Mouse (Mus musculus) thymus, postnatal 36 days (tissue): ENCODE data around the gene Slc31a2.
A peak's percentile ranks its signal among the peaks of the same experiment; 100 is the strongest.

Experiments
- DNase-seq, 2 experiments: peaks; one replicate each; pipeline ENCODE4 v3.0.0; 2022; ENCODE audit warnings: mixed read lengths in 2 of 2

Gene Slc31a2

DNA sequence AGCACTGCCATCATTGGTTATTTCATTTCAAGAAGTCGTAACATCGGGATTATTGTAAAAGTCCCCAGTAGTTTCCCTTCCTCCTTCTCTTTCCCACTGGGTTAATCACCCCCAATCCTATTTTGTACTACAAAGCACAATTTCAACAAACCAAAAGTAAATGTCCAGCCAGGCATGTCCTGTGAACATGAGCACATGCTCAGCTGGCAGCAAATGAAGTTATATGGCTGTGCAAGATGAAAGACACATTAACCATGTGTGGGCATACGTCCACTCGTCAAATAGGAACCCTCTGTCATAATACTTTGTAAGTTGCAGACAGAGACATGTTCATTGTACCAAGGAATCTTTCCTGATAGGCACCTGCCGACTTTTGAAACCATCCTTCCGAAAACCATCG is 20.6 kb downstream of the Slc31a2 start:
- DNase-seq, result no peak

DNA sequence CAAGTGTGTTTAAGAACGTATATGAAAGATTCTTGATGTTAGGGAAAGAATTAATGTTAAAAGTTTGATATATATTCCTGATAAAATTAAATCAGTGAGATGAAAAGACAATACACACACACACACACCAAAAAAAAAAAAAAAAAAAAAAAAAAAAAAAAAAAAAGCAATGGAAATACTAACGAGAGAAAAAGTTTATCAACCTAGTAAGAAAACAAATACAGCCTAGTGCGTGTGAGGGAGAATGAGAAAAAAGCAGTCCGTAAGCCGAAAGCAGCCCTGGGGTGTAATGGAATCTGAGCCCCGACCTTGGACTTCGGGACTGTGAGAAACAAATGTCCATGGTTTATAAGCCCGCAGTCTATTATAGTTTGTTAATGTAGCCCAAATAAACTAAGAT is 23.2 kb downstream of the Slc31a2 start:
- no peak for DNase-seq

DNA sequence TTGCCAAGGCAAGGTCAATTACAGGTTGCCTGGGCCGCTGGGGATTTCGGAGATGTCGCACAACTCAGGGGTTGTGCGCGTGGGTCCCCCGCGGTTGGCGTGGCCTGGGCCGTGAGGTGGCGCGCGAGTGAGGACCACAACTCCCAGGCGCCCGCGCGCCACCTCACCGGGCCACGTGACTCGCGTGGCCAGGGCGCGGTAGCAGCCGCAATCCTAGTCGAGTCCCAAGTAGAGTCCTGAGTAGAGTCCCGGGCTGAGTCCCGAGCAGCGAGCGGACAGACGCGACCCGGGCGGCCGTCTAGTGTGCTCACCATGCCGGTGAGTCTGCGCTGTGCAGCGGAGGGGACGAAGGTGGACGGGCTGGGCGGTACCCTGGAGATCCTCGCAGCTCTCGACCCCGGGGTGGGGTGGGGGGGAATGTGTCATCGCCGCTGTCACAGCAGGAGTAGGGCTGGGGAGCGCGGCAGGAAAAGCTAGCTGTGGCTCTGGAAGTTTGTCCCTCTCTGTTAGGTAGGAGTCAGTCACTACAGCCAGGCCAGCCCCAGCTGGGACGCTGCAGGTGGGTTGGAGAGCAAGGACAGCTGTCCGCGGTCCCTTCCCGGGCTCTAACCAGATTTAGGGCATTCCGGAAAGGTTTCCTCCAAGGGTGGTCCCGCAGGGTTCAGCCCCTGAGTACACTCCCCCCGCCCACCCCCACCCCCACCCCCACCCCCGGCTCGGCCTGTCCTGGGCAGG is 24.1 kb downstream of the Slc31a2 start:
- peak; percentile 71 to 75 for DNase-seq

DNA sequence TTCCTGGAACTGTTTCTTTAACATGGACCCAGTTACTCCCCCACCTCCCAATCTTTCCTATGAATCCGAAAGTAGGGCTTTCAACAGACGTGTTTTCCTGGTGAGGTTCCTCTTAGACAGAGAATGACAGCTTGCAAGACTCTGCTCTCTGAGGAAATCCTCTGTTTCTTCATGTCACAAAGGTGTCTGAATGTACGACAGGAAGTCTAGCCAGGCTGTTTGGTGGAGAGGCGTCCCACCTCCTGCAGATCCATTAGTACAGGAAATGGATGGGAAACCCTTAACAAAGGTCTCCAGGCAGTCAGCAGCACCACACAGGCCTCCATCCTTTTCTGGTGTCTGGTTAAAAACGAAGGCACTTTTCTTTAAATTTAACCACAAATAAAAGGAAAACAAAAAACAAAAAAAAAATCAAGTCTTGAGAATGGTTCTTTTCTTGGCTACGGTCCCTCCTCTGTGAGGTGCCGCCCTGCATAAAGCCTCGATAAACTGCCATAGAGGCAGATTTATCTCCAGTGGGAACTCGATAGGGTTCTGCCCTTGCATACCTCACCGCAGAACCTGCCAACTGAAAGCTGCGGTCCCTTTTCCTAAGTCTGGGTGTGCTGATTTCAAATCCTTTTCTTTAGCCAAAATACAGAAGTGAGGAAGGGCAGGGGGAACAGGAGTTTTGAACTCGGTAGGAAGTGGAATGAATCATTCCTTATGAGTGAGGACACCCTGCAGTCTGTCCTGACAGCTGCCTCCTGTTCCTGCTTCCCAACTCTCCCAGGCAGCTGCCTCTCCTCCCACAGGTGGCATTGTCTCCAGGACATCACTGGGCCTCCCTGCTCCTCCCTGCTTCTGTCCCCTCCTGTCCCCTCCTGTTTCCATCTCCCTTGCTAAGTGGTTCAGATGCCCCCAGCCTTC is 24.9 kb downstream of the Slc31a2 start:
- no peak for DNase-seq

DNA sequence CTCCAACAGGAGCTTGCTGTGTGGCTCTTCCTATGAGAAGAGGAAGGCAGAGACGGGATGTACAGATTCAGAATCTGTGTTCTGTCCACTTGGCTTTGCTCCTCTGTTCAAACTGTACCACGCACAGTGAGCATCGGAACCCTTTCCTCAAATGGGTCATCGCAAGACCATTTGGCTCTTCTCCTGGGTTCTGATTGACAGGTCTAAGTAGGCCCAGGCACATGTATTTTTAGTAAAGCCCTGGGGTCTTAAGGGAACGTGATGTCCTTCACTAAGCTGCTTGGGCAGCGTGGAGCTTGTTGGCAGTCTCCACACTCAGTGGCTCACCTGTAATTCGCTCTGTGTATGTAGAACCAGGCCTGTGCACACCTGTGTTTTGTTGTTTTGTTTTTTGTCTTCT is 26.9 kb downstream of the Slc31a2 start:
- DNase-seq, result no peak

DNA sequence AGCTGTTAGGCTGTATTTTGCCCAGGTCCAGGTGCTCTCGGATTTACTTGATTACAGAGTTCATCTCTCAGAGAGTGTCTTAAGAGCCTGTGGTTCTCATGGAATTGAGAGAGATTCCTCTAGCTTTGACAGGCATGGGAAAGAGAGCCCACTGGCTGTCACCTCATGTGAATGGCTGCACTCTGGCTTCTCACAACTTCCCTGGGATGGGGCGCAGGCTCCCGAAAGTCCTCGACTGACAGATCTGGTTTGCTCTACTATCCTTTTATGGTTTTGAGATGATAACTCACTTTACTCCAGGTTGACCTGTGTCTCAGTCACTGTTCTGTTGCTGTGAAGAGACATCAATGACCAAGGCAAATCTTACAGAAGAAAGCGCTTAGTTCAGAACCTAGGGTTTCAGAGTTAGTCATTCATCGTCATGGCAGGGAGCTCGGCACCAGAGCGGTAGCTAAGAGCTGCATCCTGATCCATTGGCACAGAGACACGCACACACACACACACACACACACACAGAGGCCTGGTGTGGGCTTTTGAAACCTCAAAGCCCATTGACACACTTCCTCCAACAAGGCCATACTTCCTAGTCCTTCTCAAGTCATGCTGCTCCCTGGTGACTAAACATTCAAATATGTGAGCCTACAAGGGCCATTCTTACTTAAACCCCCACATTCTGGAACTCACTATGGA is 28.6 kb downstream of the Slc31a2 start:
- DNase-seq, result no peak

DNA sequence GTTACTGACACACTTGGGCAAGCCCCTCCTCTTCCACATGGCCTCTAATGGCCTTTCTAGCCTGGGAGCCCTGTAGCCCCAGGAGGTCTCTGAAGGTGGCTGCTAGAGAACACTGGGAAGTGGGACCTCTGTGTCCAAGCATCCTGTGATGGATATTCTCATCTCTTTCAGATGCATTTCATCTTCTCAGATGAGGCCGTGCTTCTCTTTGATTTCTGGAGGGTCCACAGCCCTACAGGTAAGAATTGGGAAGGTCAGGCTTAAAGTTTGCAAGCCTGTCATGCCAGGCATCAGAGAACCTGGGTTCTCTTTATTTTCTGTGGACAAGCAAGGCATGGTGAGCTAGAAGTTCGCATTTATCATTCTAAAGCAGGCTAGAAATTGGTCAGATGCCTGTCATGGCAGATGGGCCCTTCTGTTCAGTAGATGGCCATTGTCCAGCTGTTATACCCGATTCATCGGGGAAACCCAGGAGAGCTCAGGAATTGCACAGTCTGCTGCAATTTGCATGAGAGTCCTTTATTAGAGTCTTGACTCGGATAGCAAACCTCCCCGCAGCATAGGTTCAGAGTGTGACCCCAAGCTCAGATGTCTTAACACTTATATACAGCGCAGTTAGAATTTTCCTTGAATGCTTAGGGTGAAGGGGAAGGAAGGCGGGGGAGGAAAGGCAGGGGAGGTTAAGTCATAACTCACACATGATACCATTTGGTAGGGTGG is 30.3 kb downstream of the Slc31a2 start:
- DNase-seq, result no peak

DNA sequence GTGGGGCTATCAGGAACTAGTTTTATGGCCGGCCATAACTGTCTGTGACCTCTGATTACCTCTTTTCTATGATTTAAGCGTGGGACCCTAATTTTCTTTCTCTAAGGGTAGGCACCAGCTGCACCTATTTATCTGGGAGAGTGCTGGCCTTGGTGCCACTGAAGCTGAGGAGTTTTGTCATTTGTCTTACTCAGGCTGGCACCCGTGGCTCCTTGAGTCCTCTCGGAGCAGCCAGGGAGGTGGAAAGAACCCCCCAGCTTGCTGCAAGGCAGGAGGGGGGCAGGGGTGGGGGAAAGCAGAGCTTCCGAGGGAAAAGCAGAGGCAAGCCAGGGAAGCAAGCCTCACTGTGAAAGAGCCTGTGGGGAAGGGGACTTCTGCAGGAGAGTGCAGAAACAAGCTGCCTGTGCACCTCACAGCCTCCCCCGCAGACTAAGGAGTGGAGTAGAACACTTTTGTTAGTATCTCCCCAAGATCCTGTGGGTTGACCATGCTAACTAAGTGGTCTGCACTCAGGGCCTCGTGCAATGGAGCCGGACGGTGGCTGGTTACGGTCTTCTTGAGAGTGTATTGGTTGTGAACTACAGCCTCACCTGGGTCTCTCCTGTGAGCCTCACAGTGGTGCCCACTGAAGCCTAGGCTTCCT is 31.0 kb downstream of the Slc31a2 start:
- DNase-seq, result no peak

DNA sequence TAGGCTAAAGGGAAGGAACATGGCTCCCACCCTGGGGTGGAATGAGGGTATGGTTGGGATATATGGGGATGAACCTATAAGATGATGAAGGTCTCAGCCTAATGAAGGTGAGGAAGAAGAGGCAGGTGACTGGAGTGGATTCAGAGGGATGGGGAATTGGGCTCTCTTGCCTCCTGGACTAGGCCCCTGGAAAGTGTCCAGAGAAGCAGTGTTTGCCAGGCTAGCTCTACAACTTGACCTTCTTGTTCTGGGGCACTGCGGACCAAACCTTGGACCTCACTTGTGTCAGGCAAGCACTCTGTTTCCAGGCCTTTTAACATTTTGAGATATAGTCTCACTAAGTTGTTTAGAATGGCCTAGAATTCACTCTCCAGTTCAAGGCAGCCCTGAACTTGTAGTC is 32.4 kb downstream of the Slc31a2 start:
- no peak for DNase-seq

DNA sequence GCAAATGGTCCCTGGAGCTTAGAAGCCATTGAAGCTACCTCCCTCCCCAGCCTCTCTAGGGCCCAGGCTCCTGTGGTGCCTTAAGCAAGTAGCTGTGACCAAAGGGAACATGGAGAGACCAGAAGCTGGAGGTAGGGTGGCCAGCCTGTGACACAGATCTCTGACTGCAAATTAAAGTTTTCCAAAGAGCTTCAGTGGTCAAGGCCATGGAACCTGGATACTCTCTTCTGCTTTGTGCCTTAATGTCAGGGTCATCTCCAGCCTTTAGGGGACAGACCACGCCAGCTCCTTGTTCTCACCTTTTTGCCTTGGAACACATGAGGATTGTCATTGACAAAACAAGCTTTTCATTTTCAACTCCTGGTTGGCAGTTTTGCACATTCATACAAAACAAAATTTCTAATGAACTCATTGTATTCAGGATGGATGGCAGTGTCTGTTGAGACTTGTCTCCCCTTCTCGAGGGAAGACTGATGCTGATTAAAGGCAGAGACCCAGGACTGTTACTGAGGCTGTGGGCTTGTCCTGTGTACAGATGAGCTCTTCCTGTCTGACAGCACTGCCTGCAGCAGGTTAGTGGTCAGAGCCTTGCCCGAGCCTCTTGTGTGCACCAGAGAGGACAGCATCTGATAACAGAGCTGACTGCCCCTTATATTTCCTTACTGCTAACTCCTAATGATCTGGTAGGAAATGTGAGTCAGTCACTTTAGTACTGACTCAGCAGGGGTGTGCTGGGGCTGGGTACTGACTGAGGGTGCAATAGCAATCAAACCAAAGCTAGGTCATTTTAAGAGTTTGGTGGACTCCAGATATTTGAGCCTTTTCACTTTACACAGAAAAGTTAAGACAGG is 35.1 kb downstream of the Slc31a2 start:
- DNase-seq, result no peak

DNA sequence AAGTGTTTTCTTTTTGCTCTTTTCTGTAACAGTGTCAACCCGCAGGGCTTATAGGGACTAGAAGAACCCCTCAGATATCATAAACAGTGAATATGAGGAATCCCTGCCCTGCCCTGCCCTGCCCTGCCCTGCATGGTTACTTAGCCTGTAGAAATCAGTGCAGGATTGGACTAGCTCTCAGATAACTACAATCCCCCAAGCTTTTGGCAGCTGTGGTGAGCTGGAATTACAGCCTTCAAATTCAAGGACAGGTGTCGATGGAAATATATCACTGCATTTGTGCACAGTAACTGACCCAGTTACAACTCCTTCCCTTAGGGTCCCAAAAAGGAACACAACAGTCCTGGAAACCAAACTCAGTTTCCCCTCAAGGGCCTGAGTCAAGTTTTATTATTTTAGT is 37.6 kb downstream of the Slc31a2 start:
- no peak for DNase-seq

DNA sequence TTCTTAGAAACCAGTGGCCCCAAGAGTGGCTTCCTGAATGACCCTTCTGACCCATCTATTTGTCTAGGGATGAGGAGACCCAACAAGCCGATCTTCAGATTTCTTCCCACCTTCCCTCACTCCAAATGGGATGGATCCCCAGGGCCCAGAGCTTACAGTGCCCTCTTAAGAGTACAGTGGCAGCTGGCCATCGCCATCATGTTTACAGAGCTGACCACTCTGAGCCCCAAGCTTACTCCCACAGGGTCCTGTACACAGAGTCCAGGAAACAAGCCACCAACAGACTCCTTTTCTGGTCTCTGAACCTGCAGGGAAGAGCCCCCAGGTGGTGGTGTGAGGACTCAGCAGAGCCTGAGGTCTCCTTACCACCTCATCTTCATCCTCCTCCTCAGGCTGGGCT is 40.4 kb downstream of the Slc31a2 start:
- no peak for DNase-seq

DNA sequence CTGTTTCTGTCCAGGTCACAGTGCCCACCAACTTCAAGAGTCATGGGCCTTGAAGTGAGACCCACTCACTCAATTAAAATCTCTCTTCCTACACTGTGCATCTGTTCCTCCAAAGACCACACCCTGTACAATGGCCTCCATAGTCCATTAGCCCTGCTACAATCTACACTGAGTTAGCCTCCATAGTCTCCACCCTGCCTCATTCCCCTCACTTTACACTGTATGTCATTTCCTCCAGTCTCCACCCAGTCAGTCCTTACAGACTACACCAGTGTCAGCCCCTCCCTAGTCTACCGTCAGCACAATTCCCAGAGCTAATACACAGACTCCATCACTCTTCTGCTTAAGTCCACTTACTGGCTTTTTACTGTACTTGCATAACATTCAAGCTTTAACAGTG is 40.9 kb downstream of the Slc31a2 start:
- DNase-seq, result no peak

DNA sequence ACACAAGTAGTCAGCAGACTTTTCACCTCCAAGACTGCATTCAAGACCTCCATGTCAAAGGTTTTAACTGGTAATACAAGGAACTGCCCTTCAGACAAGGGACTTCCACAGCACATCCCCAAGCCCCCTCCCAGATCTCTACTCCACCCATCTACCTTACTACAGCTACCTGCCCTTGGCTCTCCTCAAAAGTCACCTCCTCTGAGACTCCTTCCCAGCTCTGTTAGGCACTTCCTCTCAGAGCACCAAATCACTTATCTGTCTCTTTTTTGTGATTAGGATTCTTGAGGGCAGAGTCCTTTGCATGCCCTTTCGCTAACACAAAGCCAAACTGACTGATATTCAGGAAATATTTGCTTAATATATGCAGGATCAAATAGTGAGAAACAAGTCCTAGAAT is 43.9 kb downstream of the Slc31a2 start:
- no peak for DNase-seq

DNA sequence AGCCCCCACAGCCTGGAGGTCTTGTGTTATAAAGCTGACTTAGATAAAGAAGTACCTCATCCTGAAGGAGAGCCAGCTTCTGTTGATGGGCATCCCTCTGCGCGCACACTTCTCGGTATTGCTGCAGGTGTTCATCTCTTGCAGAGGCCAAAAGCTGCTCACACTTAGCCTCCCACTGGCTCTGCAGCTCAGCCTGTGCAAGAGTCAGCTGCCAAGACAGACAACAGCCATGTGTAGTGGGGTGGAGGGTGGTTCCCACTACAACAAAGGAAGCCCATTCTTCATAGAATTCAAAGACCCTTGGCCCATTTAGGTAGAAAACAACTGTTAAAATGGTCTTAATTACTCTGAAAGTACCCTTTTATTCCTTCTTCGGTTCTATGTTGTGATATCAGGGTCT is 44.5 kb downstream of the Slc31a2 start:
- DNase-seq, result no peak

DNA sequence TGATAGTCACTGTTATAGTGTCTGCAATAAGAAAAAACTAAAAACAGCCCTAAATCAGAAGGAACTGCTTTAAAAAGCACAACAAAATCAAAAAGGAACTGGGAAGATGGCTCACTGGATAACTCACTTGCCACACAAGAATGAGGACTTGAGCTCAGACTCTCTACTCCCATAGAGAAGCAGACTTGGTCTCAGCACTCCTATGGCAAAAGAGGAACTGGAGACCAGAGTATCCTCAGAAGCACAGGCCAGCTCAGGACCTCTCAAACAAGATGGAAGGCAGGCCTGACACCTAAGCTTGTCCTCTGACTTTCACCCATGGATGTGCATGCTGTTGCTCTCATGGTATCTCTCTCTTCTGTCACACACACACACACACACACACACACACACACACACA is 46.0 kb downstream of the Slc31a2 start:
- no peak for DNase-seq

DNA sequence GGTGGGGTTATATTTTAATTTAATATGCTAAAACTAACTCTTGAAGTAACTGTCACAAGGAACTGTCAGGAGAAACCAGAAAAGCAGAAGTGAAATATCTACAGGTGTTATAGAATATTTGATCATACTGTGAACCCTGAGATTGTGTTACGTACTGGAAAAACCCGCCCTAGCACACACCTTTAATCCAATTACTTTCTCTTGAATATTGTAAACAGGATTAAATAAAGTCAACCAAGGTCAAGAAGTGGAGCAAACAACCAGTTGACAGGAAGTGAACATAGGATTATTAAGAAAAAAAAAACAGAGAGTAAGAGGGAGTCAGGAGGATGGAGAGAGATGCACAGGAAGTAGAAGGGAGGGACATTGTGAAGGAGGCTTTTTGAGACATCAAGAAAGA is 50.5 kb downstream of the Slc31a2 start:
- no peak for DNase-seq

DNA sequence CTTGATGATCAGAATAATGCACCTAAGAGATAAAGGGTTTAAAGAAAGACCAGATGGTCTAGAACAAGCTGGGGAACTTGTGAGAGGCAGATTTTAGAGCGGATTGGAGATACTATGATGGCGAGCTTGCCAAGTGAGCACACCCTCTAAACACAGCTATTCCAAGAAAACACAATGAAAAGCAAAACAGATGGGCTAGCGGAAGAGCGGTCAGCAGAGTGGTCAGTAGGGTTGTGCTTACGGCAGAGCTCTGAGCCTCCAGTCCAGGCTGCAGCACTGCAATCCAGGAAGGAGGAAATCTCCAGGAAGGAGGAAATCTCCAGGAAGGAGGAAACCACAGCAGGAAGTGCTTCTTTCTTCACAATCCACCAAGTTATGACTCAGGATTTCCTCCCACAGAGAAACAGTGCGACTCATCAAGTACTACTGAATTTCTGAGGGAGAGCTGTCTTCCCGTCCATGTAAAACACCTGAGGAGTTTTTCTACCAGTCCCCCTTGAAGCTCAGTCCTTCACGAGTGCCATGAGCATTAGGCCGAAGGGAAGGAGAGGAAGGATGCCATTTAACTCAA is 51.4 kb downstream of the Slc31a2 start:
- no peak for DNase-seq

DNA sequence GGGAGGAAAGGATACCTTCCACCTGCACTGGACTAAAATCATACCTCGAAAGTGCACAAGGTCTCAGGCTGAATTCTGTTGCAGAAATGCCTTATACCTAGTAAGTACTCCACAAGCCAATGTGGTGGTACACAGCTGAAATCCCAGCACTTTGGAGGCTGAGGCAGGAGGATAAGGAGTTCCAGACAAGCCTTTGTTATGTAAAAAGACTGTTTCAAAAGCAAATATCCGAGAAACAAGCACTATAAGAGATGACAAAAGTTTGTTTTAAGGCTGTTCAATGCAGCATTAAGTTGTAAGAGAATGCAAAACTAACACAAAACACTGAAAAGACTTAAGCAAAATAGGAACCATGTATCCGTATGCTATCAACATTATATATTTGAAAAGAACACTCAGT is 52.2 kb downstream of the Slc31a2 start:
- no peak for DNase-seq

DNA sequence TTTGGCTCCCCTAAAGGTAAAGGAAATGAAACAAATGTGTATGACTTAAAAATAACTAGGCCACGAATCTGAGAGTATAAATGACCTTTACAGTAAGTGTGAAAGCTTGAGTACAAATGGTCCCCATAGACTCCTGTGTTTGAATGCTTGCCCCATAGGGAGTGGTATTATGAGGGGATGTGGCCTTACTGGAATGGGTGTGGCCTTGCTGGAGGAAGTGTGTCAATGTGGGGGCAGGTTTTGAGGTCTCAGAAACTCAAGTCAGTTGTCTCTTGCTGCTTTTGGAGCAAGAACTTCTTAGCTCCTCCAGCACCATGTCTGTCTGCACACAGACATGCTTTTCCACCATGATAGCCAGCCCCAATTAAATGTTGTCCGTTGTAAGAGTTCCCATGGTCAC is 54.1 kb downstream of the Slc31a2 start:
- DNase-seq, result no peak

DNA sequence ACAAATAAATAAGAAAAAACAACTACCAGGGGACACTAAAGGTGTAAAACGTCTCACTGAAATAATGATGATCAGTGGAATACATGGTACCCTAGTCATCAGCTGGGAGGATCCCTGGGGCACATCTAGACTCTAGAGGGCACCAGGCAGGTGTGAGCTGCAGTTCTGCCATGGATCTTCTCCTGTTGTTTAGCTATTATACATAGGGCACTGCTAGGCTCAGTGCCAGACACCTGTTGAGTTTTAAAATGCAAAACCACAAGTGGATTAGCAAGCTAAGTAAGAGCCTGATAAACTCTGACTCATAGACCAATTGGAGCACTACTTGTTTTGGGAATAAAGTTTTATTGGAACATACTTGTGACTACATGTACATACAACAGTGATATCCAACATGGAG is 55.9 kb downstream of the Slc31a2 start:
- no peak for DNase-seq
